Mouse (Mus musculus): ENCODE data around the gene Ripk3.
A peak's percentile ranks its signal among the peaks of the same experiment; 100 is the strongest.

The Ripk3 gene

DNA sequence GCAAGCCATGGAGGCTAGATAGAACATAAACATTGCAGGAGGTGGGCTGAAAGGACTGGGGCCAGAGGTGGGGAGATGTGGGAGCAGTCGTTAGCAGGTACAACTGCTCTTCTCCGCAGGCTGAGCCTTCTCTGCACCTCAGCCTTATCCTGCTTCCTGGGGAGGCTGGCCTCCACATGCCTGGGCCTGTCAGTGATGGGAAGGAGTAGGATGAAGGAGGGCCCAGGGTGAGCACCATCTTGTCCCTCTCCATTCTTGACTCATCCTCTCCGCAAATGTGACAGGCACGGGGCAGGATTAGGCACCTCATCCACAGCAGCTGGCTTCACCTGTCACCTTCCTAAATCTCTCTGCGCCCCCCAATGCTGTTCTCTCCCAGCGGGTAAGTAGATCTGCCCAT lies 27.5 kb downstream of the Ripk3 start, which contains the start of gene Ltb4r2:
Gene Ltb4r2, plus strand, starts transcription at position 266 of the 400 bp plus-strand sequence.
- DNase-seq (ENCODE audit: low spot score), result no peak

DNA sequence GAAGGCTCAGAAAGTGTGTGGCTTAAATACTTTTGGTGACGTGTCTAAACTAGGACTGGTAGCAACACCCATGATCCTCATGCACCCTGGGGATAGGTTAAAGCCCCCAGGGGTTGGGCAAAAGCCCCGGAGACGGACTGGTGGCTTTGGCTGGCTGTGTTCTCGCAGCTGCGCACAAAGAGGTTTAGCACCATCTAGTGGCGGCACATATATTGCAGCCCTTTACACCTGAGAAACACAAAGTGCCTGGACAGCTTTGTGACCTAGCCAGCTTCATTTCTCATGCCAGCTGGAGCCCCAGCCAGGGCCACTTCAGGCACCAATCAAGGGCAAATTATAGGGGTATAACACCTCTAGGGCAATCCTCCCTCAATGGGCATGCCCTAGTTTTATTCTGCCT lies 28.5 kb downstream of the Ripk3 start:
- DNase-seq (ENCODE audit: low spot score), result peak; percentile 86

GRCm38 (mm10) chr14:55758363-55758784 lies 30.3 kb downstream of the Ripk3 start, which contains the start of gene Cideb:
Gene Cideb, minus strand, starts transcription at chr14:55758458.
- DNase-seq (ENCODE audit: low spot score), result no peak

GRCm38 (mm10) chr14:55757566-55757965 lies 31.1 kb downstream of the Ripk3 start:
- DNase-seq (ENCODE audit: low spot score), result no peak

- DNase-seq (ENCODE audit: low spot score), result no peak
Measured at GRCm38 (mm10) chr14:55747051-55747847, 41.4 kb downstream of the Ripk3 start.

DNA sequence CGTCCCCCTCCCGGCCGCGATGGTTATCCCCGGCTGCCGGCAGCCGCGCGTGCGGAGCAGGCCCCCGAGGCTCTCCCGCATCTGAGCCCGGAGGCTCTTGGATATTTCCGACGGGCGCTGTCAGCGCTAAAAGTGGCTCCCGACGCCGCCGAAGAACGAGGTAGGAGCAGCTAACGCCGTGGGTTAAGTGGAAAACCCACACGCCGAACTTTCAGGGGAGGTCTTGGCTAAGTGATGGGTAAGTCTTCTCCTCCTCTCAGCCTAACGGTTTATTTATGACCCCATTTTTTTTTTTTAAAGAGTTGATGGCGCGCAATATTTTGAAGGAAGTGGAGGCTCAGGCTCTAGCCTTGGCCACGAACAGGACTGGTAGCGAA lies 42.8 kb downstream of the Ripk3 start:
- DNase-seq (ENCODE audit: low spot score), result no peak

DNA sequence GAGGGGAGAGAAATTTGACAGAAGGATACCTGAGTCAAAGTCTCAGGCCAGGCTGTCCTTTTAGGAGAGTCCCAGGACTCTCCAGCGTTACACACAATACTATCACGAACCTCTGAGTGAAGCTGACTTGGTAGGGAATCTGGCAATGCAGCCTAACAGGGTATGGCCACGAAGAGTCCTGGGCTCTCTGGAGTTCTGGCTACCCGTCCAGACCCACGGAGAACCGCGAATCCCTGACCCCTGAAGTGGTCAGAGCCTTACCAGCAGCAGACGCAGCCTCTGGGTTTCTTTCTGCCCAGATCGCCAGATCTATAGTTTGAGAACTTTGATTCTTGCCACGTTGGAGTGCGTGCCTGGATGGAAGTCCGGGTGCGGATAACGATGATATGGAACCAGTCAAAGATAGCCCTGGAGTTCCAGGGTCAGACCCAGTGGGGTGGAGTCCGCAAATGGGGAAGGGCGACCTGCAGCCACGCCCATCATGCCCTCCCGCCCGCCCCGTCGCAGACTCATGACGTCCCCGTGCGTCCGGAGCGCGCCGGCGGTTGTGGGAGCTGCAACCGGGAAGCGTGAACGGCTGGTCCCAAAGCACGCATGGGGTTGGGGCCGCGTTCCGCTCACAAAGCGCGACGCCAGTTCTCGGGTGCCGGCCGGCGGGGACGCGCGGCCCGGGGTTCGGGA lies 43.3 kb downstream of the Ripk3 start, which contains the start of the genes Dhrs1 and Nop9:
Gene Dhrs1, minus strand, starts transcription at position 511 of the 681 bp plus-strand sequence.
Gene Nop9, plus strand, starts transcription at position 514 of the 681 bp plus-strand sequence.
- DNase-seq (ENCODE audit: low spot score), result peak; percentile 81

DNA sequence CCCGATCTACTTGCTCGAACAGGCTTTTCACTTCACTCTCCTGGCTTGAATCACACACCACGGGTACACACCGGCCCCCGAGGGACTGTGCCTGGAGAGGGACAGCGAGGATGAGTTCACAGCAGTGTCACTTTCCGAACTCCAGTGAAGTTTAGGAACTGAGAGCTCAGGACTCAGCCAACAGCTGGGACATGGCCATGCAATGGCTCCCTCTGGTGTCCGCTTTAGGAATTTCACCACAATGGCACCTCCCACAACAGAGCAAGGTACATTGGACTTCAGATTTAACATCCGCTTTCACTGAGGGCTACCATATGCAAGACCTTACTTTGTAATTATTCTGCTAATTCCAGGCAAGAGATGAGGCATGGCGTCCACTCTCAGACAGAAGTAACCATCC lies 45.0 kb downstream of the Ripk3 start:
- peak; percentile 94 for DNase-seq (ENCODE audit: low spot score)

DNA sequence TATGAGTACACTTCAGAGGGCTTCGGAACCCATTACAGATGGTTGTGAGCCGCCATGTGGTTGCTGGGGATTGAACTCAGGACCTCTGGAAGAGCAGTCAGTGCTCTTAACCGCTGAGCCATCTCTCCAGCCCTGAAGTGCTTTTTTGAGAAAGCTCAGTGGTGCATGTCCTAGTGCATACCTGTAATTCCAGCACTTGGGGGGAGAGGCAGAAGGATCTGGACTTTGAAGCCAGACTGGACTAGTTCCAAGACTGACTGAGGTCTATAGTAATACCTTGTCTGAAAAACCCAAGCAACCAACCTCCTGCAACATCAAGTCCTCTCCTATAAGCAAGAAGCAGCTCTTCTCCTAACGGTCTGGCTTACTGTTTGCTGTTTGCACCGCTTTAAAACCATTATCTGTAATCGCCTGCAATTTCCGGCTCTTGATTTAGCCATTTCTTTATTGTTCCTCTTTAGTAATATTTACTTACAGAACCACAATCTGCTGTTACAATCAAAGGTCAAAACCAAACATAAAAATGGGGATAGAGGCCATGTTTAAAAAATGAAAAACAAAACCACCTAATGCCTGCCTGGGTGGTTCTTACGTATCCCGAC lies 51.5 kb downstream of the Ripk3 start:
- no peak for DNase-seq (ENCODE audit: low spot score)

DNA sequence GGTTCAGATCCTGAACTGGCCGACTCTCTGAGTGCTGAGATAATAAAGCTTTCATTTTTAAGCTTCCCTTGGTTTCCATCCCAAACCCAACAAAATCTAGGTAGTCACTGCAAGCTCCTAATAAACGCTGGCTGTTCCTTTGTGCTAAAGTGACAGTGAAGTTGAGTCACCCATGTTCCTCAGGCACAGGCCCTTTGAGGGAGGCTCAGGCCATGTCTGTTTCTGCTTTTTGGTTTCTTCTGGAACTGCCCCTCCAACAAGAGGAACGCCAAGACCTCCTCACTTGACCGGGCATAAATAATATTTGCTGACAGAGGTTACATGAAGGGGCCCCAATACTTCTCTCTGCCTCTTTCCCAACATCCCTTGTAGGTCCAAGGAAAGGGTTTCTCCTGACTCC lies 52.9 kb downstream of the Ripk3 start:
- no peak for DNase-seq (ENCODE audit: low spot score)

GRCm38 (mm10) chr14:55735334-55735733 lies 53.3 kb downstream of the Ripk3 start:
- no peak for DNase-seq (ENCODE audit: low spot score)

All from ovary, postnatal 14 days (tissue).